Mouse (Mus musculus): ENCODE results near the gene Pomgnt1. TPM values are rescaled to one million over a fixed set of nuclear protein-coding genes. Genes with fewer than 3 reads are reported as not detected.

Pomgnt1 gene
- total and polyA plus RNA-seq, 3 experiments: 33.0 to 40.7 (median 40.2) TPM

DNA sequence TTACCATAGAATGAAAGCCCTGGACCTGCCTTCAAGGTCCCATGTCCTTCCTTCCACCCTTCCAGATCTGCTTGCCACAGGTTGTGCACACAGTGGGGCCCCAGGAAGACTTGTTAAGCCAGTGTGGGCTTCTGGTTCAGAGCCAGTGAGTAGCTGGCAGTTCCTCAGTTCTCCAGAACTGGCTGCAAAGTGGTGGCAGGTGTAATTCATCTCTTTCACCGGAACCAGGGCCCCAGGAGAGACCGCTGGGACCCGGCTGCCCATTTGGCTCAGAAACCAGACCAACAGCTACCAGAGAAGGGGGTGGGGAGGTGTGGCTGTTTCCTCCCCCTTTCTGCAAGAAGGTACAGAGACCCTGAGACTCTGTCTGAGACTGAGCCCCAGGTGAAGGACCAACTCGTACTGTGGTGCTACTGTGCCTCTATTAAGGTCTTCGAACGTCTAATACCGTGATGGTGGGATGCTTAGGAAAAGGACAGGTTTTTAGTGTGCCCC is 19.7 kb downstream of the Pomgnt1 start:
- no peak for DNase-seq (ENCODE audit: extremely low read depth)
- Histone ChIP-seq H3K9ac (ENCODE audit: insufficient read depth, low read depth) (no peak overlapping the region), H3K79me2 (replicated peaks; ENCODE audit: control insufficient read depth, extremely low read depth, insufficient read depth, poor library complexity, severe bottlenecking) (no peaks in the 10 kb centered on the region), H3K9me3 (replicated peaks; ENCODE audit: low read length) (peaks cover 5% of the 10 kb centered on the region), H3K4me2 (ENCODE audit: insufficient read depth, low read depth, poor library complexity, severe bottlenecking) (no peak overlapping the region), H3K4me3 (replicated peaks in 1 of 3; ENCODE audit: low read depth in 2 of 3, low read length in 2 of 3, poor library complexity in 1 of 3) (no peak overlapping the region), H3K27me3 (replicated peaks) (peaks cover 3% of the 10 kb centered on the region), H3K36me3 (replicated peaks in 1 of 2; ENCODE audit: control insufficient read depth in 1 of 2, insufficient read depth in 1 of 2, low read length in 1 of 2) (no peaks in the 10 kb centered on the region), H3K27ac (ENCODE audit: insufficient read depth, low read depth) (no peak overlapping the region), H3K4me1 (ENCODE audit: control insufficient read depth in 1 of 2, insufficient read depth in 2 of 2) (peaks cover 0 to 17% of the 10 kb centered on the region in 2 experiments; a peak in 2 of 4 replicates)
- dilution Hi-C loops (cut with MboI; ENCODE audit: extremely low pct_ligation_motif_present, extremely low pct_unique_long_range_greater_than_20kb, low sequenced_read_pairs): no loop called here
- in situ Hi-C loops (cut with MboI; ENCODE audit: low pct_ligation_motif_present, low pct_unique_long_range_greater_than_20kb, low sequenced_read_pairs): no loop called here
- no peak for TF ChIP-seq ELF1 (IDR thresholded peaks at IDR 0.05; ENCODE audit: low read depth, low read length)
- TF ChIP-seq POLR2A (IDR thresholded peaks at IDR 0.05; ENCODE audit: low read depth, low read length): no peak
- no peak for TF ChIP-seq SMC3 (IDR thresholded peaks at IDR 0.05; ENCODE audit: low read depth, low read length)
- no peak for TF ChIP-seq MEF2A (IDR thresholded peaks at IDR 0.05; ENCODE audit: borderline replicate concordance, low read depth, low read length)
- no peak for TF ChIP-seq TCF12 (IDR thresholded peaks at IDR 0.05; ENCODE audit: low read depth, low read length)
- no peak for TF ChIP-seq MXI1 (IDR thresholded peaks at IDR 0.05; ENCODE audit: low read depth, low read length)
- TF ChIP-seq MAX (IDR thresholded peaks at IDR 0.05; ENCODE audit: low read length): no peak
- TF ChIP-seq MAFK (IDR thresholded peaks at IDR 0.05; ENCODE audit: insufficient replicate concordance, low read length): no peak
- TF ChIP-seq PAX5 (IDR thresholded peaks at IDR 0.05; ENCODE audit: low read length): no peak

DNA sequence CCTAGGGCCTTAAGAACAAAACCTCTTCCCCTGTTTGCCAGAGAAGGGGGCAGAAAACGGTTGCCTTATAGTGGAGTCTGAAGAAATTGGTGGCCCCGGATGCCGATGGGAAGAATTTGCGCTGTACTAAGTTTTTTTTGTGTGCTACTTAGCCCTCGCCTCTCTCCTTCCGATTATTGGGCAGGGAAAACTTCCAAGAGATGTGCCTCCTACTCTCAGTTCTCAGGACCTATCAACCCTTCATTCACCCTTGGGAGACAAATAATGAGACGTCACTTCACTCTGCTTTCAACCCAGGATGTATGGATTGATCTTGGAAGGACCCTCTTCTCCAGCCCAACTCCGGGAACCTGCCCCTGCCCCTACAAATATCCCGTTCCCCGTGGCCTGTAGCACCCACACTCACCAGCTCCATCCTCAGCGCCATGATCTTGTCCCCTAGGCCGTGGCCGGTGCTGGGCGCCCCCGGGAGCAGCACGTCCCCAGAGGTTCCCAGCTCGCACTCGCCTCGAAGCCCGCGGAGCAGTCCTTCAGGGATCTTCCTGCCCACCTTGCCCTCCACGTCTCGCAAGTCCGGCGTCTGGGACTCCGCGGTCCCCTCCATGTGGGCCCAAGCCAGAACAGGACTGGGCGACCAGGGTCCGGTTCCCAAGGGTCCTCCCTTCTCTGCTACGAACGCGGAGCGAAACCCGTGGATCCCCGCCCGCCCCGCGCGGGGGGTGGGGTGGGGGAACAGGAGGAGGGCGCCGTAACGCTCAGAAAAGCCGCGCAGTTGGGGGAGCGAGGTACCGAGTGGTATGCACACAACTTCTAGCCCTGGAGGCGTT is 20.5 kb downstream of the Pomgnt1 start:
- H3K4me2 ChIP-seq (ENCODE audit: insufficient read depth, low read depth, poor library complexity, severe bottlenecking): no peak overlapping the region
- peaks cover 0 to 15% of the 10 kb centered on the region in 2 experiments; a peak in 2 of 4 replicates for H3K4me1 ChIP-seq (ENCODE audit: control insufficient read depth in 1 of 2, insufficient read depth in 2 of 2)
- H3K9me3 ChIP-seq (replicated peaks; ENCODE audit: low read length): peaks cover 5% of the 10 kb centered on the region
- no peak overlapping the region for H3K4me3 ChIP-seq (replicated peaks in 1 of 3; ENCODE audit: low read depth in 2 of 3, low read length in 2 of 3, poor library complexity in 1 of 3)
- H3K79me2 ChIP-seq (replicated peaks; ENCODE audit: control insufficient read depth, extremely low read depth, insufficient read depth, poor library complexity, severe bottlenecking): no peaks in the 10 kb centered on the region
- H3K27me3 ChIP-seq (replicated peaks): peaks cover 3% of the 10 kb centered on the region
- H3K36me3 ChIP-seq (replicated peaks in 1 of 2; ENCODE audit: control insufficient read depth in 1 of 2, insufficient read depth in 1 of 2, low read length in 1 of 2): no peaks in the 10 kb centered on the region
- H3K27ac ChIP-seq (ENCODE audit: insufficient read depth, low read depth): no peak overlapping the region
- DNase-seq (ENCODE audit: extremely low read depth): no peak
- no peak overlapping the region for H3K9ac ChIP-seq (ENCODE audit: insufficient read depth, low read depth)
- TF ChIP-seq ZNF384 (IDR thresholded peaks at IDR 0.05; ENCODE audit: low read depth, low read length) (no peak), ZKSCAN1 (IDR thresholded peaks at IDR 0.05; ENCODE audit: borderline replicate concordance, low read depth, low read length) (no peak), ETS1 (conservative IDR thresholded peaks at IDR 0.05; ENCODE audit: low read depth, low read length) (no peak), CTCF (conservative IDR thresholded peaks at IDR 0.05 in 1 of 2, IDR thresholded peaks at IDR 0.05 in 1 of 2; ENCODE audit: low read depth in 2 of 2, low read length in 2 of 2) (no peak), USF1 (IDR thresholded peaks at IDR 0.05; ENCODE audit: low read depth, low read length) (no peak), SMC3 (IDR thresholded peaks at IDR 0.05; ENCODE audit: low read depth, low read length) (no peak), RAD21 (IDR thresholded peaks at IDR 0.05; ENCODE audit: low read depth, low read length) (no peak), NRF1 (IDR thresholded peaks at IDR 0.05; ENCODE audit: low read depth, low read length) (no peak), RCOR1 (conservative IDR thresholded peaks at IDR 0.05; ENCODE audit: low read depth, low read length) (no peak), NELFE (IDR thresholded peaks at IDR 0.05; ENCODE audit: low read depth, low read length) (no peak), MAZ (IDR thresholded peaks at IDR 0.05; ENCODE audit: low read depth, low read length) (no peak), GABPA (IDR thresholded peaks at IDR 0.05; ENCODE audit: insufficient replicate concordance, low read depth, low read length) (no peak), POLR2AphosphoS2 (IDR thresholded peaks at IDR 0.05; ENCODE audit: low read depth, low read length) (no peak)
- dilution Hi-C loops (cut with MboI; ENCODE audit: extremely low pct_ligation_motif_present, extremely low pct_unique_long_range_greater_than_20kb, low sequenced_read_pairs) (no loop called here), in situ Hi-C loops (cut with MboI; ENCODE audit: low pct_ligation_motif_present, low pct_unique_long_range_greater_than_20kb, low sequenced_read_pairs) (no loop called here)

Measured in CH12.LX (cell line).